Mouse (Mus musculus) naive thymus-derived CD4-positive, alpha-beta T cell, adult 2 months (primary cell): ENCODE measurements around the gene Spn.
"Not testable (repeated sequence)": the region's sequence is repeated elsewhere in the genome, so short reads cannot be mapped to it uniquely, and the experiment has no call there.

Experiments used
- DNase-seq: peaks from one replicate; pipeline ENCODE4 v3.0.0-alpha.2; 2011; ENCODE audit warnings: low read depth

The Spn gene

GRCm38 (mm10) chr7:127105551-127105950 lies 32.1 kb downstream of the Spn start:
- no peak for DNase-seq

- peak; percentile 92 for DNase-seq
Measured at GRCm38 (mm10) chr7:127104560-127105332, 32.9 kb downstream of the Spn start.

- DNase-seq = peak; percentile 76
Measured at GRCm38 (mm10) chr7:127103960-127104359, 33.7 kb downstream of the Spn start.

GRCm38 (mm10) chr7:127102148-127102547 lies 35.5 kb downstream of the Spn start:
- DNase-seq = no peak

GRCm38 (mm10) chr7:127101451-127102016 lies 36.1 kb downstream of the Spn start:
- peak; percentile 46 for DNase-seq

- peak; percentile 36 for DNase-seq
Measured at GRCm38 (mm10) chr7:127099528-127099927, 38.1 kb downstream of the Spn start.

GRCm38 (mm10) chr7:127098950-127099349 lies 38.7 kb downstream of the Spn start:
- DNase-seq = no peak

GRCm38 (mm10) chr7:127098521-127098920 lies 39.1 kb downstream of the Spn start:
- no peak for DNase-seq

GRCm38 (mm10) chr7:127096456-127096855 lies 41.2 kb downstream of the Spn start:
- DNase-seq = no peak

- DNase-seq = no peak
Measured at GRCm38 (mm10) chr7:127093914-127094313, 43.7 kb downstream of the Spn start.

- DNase-seq = peak; percentile 98
Measured at GRCm38 (mm10) chr7:127091114-127091896, 46.3 kb downstream of the Spn start, which contains the start of gene AI467606. TSS of gene AI467606 (plus strand) at chr7:127091359.

GRCm38 (mm10) chr7:127090154-127091113 lies 47.2 kb downstream of the Spn start:
- DNase-seq = peak; percentile 63

- DNase-seq = peak; percentile 70
Measured at GRCm38 (mm10) chr7:127088901-127089845, 48.5 kb downstream of the Spn start.

GRCm38 (mm10) chr7:127088083-127088482 lies 49.5 kb downstream of the Spn start:
- no peak for DNase-seq

GRCm38 (mm10) chr7:127087278-127088010 lies 50.2 kb downstream of the Spn start, which contains the start of gene Zg16:
TSS of gene Zg16 (minus strand) at chr7:127087328.
- not testable (repeated sequence) for DNase-seq

- DNase-seq = not testable (repeated sequence)
Measured at GRCm38 (mm10) chr7:127085751-127086150, 51.9 kb downstream of the Spn start.

- no peak for DNase-seq
Measured at GRCm38 (mm10) chr7:127084794-127085193, 52.8 kb downstream of the Spn start.

GRCm38 (mm10) chr7:127083689-127084088 lies 53.9 kb downstream of the Spn start:
- DNase-seq = peak; percentile 39

GRCm38 (mm10) chr7:127082995-127083394 lies 54.6 kb downstream of the Spn start:
- DNase-seq = peak; percentile 47

- no peak for DNase-seq
Measured at GRCm38 (mm10) chr7:127082271-127082670, 55.4 kb downstream of the Spn start.
